Mouse (Mus musculus): ENCODE measurements around the gene AA792892.
"Not testable (repeated sequence)": the region's sequence is repeated elsewhere in the genome, so short reads cannot be mapped to it uniquely, and the experiment has no call there.

Gene AA792892

DNA sequence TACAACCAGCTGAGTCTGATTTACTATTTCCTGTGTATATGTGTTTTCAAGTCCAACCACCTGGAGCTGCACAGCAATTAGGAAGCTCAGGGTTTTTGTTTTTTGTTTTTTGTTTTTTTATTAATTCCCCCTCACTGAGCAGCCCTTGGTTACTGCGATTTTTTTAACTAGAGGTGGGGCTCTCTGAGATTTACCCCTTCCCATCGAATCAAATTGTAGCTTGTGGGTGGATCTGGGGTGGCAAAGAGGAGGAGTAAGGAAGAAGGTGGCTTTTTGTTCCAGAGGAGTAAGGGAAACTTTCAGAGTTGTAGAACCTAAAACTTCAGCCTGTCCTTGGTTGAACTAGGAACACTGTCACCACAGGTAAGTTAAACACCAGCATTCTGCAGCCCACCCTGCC, at the start of gene AA792892:
AA792892 (plus strand) TSS at position 301 of the 400 bp plus-strand sequence.
- DNase-seq (ENCODE audit: low spot score), result not testable (repeated sequence)

DNA sequence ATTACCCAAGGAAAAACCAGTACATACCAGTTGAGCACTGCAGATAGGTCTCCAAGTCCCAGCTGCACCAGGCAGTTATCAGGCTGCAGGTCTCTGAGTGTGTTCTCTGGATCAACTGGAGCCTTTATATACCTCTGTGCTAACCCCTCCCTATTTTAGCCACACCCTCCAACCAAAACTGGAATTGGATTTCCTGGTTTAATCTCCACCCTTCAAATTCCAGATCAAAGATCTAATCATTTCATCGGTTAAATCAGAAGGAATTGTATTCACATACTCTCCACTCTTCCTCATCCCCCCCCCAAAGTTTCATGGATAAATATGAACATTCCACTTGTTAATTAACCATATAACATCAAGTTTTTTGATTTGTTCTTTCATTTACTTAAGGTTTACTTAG, 32.9 kb upstream of the AA792892 start, which contains the start of gene A430089I19Rik:
A430089I19Rik (minus strand) TSS at position 101 of the 400 bp plus-strand sequence.
- not testable (repeated sequence) for DNase-seq (ENCODE audit: low spot score)

DNA sequence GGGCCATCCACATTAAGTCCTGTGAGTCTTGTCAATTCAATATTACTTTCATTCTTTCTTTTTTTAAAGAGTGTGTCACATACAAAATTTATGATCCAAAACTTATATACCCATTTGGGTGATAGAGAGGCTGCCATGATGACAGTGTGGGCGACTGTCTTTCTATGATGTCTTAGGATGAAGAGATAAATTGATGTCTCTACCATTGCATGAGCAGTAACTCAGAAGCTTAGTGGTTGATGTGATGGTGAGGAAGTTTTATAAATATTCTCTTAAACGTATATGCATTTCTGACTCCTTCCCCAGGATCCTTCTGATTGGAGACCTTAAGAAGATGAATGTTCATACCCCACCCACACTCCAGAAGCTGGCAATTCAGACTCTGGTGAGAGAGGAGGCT, 25.4 kb upstream of the AA792892 start, which contains the start of gene Gm6502:
Gm6502 (plus strand) TSS at position 301 of the 400 bp plus-strand sequence.
- DNase-seq (ENCODE audit: low spot score), result not testable (repeated sequence)

All from lung, postnatal 25 days (tissue).